Mouse (Mus musculus) fibroblast of lung, adult 2 months (primary cell): ENCODE measurements around the gene Sipa1l2.
"Not testable (repeated sequence)": the region's sequence is repeated elsewhere in the genome, so short reads cannot be mapped to it uniquely, and the experiment has no call there.

Experiments
- DNase-seq: peaks from one replicate; pipeline ENCODE4 v3.0.0-alpha.2; 2011; ENCODE audit warnings: low read depth

The Sipa1l2 gene

DNA sequence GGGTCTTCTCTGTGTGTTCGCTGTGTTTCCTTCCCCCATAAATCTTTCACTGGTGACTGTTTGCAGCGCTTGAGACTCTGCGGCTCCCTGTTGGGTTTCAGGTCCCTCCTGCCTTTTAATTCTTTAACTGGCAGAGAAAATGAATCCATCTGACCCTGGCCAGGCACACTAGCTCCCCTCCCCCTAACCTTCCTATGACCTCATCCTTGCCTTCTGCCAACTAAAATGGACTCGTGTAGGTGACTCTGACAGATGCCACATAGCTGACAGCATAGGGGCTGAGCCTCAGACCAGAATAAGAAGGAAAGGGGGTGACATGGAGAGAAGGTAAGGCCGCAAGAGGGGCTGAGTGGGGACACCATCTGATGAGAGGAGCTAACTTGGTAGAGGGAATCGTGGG lies 31.3 kb downstream of the Sipa1l2 start:
- no peak for DNase-seq

DNA sequence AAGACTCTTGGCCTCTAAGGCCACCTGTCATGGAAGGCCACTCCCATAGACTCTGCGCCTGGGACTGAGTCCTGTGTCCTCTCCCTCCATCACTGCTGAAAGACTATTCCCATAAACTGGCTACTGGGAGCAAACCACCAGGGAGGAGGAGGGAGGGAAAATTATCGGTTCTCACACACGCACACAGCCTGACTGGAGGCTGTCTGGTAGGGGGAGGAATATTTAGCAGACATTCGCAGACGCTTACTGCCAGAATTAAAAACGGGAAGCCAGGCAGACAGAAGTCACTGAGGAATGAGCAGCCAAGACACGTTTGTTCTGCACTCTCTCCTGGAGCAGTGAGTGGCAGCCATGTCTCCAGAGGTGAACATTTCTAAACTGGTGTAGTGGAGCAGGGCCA lies 35.9 kb downstream of the Sipa1l2 start:
- no peak for DNase-seq

DNA sequence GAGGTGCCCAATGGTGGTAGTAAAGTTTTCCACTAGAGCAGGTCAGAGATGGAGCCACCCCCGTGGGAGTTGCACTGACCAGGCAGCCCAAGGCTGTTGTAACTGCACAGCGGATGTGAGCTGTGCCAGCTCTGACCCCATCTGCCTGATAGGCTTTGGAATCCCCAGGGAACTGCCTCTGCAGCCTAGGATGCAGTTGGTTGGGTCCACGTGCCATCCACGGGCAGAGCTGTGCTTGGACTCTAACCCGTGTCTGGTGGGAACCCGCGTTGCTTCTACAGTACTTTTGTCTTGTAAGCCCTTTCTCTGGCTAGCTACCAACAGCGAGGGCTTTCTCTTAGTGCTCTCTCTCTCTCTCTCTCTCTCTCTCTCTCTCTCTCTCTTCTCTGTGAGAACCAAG lies 36.7 kb downstream of the Sipa1l2 start:
- no peak for DNase-seq

DNA sequence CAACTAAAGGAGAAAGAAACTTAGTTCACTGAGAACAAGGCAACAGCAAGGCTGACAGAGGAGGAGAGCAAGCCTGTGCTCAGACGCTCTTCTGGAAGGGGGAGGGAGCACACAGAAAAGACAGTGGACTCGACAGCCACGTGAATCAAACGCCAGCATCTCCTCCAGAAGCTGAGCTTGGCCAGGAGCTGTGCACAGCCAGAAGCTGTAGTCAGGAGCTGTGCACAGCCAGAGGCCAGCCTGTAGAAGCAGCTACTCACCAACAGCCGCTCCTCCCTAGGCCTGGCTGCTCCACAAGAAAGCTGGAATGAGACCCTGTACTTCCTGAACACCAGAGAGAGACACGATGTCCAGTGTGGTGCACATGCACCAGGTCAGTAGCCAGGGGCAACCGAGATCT lies 37.4 kb downstream of the Sipa1l2 start:
- no peak for DNase-seq

DNA sequence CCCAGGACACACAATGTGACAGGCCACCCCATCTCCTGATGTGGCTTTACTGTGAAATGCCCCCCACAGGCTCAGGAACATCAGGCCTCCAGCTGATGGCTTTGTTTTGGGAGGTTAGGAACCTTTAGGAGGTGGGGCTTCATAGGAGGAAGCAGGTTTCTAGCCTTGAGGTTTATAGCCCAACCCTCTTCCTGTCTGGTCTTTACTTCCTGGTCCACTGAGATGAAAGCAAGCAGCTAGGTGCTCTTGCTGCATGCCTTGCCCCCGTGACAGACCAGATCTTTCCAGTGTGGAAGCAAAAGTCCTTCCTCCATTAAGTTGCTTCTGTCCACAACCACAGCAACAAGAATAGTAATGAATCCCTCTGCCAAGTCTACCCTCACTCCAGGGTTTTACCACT lies 38.0 kb downstream of the Sipa1l2 start:
- no peak for DNase-seq

DNA sequence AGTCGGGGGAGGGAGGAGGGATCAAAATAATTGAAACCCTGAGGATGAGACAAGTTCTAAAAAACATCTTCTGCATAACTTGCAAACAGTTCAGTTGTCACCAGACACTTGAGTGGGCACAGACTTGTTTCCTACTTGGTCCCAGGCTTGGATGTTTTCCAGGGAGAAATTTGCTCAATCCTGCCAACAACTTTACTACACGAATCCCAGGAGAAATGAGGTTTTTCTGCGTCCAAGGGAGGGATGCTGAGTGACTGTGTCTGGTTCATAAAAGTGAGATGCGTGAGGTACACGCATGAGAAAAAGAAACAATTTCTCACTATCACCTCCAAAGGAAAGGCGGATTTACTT lies 38.5 kb downstream of the Sipa1l2 start:
- no peak for DNase-seq

DNA sequence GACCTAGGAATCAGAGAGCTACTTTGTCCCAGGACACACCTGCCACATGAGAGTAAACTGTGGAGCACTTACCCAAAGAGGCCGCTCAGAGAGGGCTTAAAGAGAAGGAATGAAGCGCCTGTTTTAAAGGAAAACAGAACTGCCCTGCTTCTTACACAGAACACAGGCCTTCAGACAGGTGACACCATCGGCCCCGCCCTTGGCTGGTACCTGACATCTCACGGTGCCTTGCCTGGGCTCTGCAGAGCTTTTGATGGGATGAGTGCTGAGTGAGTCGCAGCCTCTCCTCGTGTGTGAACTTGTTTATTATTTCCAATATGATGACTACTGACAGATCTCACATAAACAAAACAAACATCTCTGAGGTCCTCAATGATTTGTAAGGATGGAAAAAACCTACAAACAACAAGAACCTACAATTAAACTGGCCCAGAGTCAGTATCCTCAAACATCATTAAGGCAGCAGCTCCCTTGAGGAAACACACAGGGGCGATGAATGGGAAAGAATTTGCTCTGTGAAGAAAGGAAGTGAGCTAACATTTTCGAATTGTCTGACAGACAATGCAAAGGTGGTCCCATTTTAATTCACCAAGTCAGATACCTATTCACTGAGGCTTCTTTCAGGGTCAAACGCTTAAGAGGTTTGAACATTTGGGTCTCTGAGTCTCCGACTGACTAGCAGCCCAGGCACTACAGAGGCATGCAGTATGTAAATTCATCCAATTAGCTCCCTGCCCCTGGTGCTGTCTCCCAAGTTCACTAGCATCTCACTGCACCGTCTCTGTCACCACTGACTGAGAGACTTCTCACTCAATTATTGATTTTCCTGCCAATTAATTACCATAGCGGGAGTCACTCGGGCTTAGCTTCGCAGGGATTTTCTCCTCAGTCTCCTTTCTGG lies 39.2 kb downstream of the Sipa1l2 start:
- DNase-seq = no peak

DNA sequence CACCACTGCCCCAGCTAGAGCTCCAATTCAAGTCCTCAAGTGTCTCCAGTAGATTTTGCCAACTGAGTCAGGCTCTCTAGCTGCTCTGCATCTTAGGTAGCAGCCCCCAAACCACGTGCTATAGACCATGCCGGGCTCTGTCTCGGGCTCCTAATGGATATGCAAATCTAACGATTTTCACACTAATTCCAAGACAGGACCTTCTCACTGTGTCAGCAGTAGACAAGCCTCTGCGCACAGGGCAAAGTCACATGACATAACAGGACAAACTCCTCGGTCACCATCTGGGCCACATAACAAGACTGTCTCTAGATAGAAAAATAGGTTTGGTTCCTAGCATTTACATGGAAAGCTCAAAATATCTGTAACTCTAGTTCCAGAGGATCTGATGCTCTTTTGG lies 40.6 kb downstream of the Sipa1l2 start:
- no peak for DNase-seq

DNA sequence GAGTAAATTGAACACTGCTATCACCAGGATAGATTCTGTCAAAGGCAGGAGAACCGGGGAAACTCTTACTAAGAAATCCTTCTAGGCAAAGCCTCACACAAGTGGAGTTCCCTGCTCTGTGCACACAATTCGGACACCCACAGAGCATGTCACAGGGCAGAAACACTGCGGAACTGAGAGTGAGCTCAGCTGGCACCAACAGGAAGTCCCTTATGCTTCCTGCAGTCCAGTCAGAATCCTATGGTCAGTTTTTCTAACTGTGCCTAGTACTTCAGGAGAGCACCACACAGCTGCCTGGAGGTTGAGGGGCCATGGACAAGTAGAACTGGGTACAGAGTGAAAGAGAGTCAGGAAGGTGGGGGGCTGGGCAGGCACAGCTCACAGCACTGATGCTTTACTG lies 41.7 kb downstream of the Sipa1l2 start:
- no peak for DNase-seq

DNA sequence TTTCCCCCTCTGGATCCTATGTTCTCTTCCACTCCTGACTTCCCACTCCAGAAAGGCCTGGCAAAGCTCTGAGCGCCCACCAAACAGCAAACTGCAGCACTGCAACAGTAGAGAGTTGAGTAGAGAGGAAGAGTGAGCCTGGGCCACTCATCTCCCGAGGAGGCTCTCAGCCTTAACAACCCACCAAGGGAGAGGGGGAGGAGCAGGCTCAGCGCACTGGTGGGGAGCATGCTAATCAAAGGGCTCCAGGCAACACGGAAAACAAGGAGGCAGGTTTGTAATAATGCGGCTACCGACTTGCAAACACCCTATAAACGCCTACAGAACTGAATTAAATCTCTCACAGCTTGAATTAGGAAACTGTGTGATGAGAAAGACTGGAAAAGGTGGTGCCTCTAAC lies 42.6 kb downstream of the Sipa1l2 start:
- no peak for DNase-seq

DNA sequence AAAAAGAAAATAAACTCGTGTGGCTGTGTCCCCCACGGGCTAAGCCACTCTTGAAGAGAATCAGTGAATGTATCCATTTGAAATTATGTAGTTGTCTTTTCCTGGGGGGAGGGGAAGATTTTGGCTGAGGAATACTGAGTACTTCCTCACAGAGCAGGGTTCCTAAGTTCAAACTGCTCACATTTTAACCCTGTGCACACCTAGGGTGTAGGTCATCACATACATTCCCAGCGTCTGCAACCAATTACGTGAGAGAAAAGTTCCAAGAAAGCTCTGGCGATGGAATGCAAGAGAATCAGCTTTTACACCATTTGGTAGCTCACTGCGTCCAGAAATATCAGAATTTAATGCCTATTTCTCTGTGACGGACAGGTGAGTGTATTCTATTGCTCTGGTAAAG lies 43.0 kb downstream of the Sipa1l2 start:
- no peak for DNase-seq

DNA sequence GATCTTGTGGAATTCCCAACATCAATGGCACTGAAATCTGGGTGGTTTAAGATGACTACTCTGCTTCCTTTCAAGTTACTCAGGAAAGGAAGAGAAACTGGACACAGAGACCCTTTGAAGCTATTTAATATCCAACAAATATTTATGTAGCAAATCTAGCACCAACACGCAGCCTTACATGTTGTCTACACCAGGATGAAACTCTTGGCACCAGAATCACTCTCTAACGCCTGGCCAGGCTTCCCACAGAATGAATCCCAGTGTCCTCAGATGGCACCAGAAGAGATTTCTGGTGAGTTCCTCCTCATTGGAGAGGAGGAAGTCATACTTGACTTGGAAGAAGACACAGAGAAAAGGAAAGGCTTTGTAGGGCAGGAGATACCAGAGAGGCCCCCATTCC lies 45.1 kb downstream of the Sipa1l2 start:
- no peak for DNase-seq

DNA sequence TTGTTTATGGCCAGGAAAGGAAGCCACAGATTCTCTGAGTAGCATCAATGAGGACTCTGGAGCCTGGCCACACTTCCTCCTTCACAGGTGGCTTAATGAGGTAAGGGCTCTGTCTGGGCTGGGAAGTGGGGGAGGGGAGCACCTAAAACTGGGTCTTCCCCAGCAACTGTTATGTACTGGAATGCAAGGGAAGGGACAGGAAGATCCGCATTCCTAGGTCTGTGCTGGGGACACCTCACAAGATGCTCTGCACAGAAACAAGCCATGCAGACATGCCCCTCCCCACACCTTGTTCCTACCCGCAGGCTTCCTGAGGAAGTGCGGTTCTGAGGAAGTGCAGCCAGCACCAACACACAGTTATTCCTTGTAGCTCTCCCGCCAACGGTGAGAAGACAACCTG lies 46.4 kb downstream of the Sipa1l2 start:
- no peak for DNase-seq

DNA sequence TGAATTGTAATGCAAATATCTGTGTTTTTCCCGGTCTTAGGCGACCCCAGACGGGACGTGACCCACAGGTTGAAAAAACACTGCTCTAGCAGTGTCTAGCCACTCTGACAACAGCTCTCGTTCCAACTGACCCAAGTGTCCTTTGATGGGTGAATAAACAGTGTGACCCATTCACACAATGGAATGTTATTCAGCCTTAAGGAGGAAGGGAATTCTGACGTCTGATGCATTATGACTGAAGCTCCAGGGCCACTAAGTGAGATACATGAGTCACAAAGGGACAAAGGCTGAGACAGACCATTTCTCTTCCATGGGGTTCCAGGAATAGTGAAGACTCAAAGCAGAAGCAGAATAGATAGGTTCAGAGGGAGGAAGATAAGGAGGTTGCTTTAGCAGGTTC lies 47.5 kb downstream of the Sipa1l2 start:
- DNase-seq = no peak

DNA sequence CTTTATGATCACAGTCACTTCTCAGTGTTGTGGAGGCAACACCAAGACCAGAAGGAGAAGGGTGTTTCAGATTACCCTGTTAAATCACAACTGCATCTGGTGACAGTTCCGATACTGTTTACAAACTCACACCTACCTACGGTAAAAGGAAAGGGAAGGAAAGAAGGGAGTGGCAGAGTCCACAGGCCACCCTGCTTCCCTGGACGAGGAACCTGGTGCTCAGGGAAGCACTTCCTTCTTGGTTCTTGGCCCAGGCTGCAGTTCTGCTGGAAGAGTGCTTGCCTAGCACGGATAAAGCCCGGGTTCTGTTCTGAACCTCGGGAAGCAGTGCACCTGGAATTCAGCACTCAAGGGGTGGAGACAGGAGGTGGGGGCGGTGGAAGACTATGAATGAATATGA lies 48.5 kb downstream of the Sipa1l2 start:
- DNase-seq = no peak

DNA sequence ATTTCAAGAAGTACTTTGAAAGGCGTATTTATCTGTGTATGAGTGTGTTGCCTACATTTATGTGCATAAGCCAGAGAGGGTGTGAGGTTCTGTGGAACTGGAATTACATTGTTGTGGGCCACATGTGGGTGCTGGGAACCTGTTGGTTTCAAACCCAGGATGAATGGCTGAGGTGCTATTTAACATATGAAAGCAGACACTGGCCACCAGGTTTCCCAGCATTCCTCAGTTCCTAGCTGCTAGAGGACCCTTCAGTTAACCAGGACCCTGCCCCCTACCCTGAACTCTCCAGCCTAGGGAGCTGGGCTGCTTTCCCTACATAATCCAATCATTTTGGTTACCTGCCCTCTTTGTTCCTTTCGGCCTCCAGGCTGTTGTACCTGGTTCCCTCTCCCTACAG lies 49.3 kb downstream of the Sipa1l2 start:
- DNase-seq = not testable (repeated sequence)

DNA sequence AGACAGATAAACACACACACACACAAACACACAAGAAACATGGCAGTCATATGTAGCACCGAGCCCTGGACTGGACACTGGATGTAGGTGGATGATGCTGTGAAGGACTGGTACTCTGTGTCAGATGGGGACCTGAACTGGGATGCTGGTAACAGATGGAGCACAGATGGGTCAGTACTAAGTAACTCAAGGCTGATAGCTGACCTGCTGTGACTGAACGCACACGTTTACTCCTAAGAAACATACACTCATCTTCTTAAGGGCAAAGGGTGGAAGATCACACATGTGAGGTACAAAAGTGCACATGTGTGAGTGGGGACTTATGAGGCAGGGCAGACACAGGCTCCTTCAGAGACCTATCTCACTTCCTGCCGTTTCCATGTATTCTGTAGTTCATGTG lies 50.7 kb downstream of the Sipa1l2 start:
- DNase-seq = no peak

DNA sequence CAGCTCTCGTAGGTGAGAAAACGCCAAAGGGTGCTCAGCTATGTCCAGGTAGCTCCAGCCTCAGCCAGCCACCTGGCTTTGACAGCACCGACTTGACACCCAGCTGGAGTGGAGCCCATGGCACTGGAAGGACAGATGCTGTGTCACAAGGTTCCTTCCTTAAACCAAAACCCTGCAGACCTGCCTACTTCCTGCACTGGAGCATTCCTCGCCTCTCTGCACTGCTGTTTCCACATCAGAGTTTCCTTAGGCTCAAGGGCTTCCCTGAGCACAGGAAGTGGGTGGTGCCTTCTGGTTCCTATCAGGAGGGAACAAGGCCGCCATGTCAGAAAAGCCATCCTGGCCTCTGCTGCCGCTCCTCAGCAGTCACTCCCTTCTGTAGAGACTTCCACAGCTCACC lies 51.3 kb downstream of the Sipa1l2 start:
- no peak for DNase-seq

DNA sequence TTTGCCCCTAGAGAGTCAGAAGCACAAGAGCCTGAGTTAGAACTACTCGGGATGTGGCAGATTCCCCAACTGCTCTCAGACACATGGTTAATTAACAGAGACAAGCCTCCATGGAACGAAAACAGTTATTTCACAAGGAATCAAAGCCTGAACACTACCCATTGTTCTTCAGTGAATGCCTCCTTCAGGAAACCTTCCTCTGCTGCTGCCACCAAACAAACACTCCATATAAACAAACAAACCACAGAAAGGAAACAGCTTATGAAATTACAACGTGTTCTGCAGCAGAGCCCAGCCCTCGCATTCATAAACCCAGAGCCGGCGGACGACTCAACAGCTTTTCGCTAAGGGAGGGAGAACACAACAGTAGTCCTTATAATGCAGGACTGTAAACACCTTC lies 52.2 kb downstream of the Sipa1l2 start:
- no peak for DNase-seq

DNA sequence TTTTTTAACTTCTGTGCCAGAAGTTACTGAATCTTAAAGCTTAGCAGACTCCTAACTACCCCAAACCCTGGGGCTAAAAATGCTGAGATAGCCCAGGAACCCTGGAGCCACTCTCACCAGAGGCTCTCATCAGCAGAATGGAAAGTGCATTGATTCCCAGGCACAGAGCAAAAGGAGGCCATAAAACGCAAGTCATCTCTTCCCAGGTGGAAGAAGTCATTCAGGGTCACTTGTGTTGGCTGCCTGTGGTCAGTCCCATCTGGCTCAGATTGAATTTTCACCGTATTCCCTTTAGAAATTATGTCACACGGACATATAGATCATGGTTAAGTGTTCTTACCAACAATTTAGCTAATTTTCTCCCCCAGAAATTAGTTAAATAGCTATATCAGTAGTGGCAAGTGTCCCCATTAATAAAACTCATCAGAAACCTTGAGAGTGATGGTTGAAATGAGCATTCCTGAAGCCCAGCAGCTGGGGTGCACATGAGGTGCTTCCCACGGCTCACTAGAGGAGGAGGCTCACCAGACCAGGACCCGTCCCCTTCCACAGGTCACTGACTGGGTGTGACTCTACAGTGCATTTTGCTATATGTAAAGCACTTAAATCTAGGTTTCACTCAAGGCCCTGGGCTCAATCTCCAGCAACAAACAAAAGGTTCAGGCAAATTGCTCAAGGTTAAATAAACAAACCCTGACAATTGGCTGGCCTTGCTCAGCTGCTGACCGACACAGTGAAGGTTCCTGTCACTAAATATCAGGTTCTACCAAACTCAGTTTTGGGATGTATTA lies 53.3 kb downstream of the Sipa1l2 start:
- DNase-seq = no peak

DNA sequence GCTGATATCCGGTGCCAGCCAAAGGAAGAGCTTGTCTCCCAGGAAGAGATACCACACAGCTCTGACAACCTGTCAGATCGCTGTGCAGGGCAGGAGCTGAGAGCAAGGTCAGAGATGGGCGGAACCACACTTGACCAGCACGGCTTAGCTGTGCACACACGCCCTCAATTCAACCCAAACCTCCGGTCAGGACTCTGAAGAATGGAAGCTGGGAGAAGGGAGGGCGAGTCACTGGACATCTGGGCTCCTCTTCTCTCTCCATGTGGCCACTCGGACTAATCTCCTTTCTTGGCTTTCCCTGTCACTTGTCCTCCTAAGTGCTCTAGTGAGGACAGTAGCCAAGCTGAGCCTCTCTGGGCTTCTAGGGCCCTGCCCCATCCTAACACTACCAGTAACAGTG lies 53.9 kb downstream of the Sipa1l2 start:
- DNase-seq = no peak

DNA sequence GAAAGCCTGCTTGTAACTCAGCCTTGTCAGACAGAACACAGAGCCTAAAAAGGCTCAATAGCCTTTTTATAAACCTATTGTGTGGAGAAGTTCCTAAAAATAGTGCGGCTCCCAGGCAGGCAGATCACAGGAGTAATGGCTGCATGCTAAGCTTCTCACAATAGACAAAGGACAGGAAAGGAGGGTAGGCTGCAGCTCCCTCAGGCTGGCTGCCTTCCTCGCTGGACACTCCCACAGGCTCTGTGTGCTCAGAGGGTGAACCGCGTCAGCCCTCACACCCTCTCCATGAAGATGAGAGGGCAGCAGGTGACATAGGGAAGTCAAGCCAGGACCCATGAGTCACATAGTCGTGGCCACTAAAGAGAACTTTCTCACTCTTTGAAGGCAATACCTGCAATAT lies 55.7 kb downstream of the Sipa1l2 start:
- DNase-seq = no peak

DNA sequence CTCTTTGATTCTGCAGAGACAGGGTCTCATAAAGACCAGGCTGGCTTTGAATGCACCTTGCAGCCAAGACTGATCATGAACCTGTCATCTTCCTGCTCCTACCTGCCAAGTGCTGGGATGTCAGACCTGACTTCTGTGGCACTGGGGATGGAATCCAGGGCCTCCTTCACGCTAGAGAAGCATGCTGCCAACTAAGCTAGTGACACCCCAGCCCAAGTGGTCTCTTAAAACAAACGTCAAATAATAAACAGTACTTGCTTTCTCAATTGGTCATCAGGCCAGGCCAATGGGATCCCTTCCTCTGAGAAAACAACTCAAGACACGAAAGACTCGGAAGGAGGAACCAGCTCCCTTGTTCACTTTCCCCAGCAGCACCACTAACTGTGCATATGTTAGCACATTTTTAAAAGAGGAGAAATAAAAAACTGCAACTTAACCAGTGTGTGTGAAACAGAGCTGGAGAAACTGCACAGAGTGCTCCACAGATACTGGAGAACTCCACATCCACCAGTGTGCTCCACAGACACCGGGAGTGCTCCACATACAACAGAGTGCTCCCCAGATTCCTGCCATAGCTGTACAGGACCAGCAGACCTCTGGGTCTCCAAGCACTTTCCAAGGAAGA lies 56.3 kb downstream of the Sipa1l2 start:
- no peak for DNase-seq
